Mouse (Mus musculus) midbrain, embryonic 11.5 days (tissue): ENCODE results near the gene Sdr16c6. TPM values are rescaled to one million over a fixed set of nuclear protein-coding genes. Genes with fewer than 3 reads are reported as not detected.

Experiments used
- ATAC-seq: fragments of 200-750 bp; cut with Nextera tagmentation; 2 replicates; pipeline ENCODE4 v1.8.0; 2017; ENCODE audit warnings: moderate TSS enrichment, moderate library complexity; ENCODE audit not compliant: low FRiP score
- DNase-seq: peaks from one replicate; pipeline ENCODE4 v3.0.0; 2015; ENCODE audit warnings: low spot score; ENCODE audit errors: missing footprints
- H3K27ac ChIP-seq: fragments of 300-500 bp; sonication (generic); 2 replicates; pipeline ENCODE4 v1.5.1; 2014; ENCODE audit warnings: low read depth, low read length
- H3K27me3 ChIP-seq: fragments of 300-500 bp; sonication (generic); 2 replicates; pipeline ENCODE4 v1.6.1; 2014; ENCODE audit warnings: mild to moderate bottlenecking, low read length, moderate library complexity, mixed read lengths; ENCODE audit not compliant: control insufficient read depth, insufficient read depth
- H3K36me3 ChIP-seq: fragments of 300-500 bp; sonication (generic); 2 replicates; pipeline ENCODE4 v1.6.1; 2014; ENCODE audit warnings: mild to moderate bottlenecking, low read length, moderate library complexity, mixed read lengths; ENCODE audit not compliant: control insufficient read depth, insufficient read depth
- H3K4me1 ChIP-seq: fragments of 300-500 bp; sonication (generic); 2 replicates; pipeline ENCODE4 v1.6.1; 2014; ENCODE audit warnings: low read length; ENCODE audit not compliant: control insufficient read depth, insufficient read depth
- H3K4me2 ChIP-seq: fragments of 300-500 bp; sonication (generic); 2 replicates; pipeline ENCODE4 v1.6.1; 2014; ENCODE audit warnings: mild to moderate bottlenecking, moderate library complexity
- H3K4me3 ChIP-seq: fragments of 300-500 bp; sonication (generic); 2 replicates; pipeline ENCODE4 v1.5.1; 2014; ENCODE audit warnings: low read depth, low read length
- H3K9ac ChIP-seq: fragments of 300-500 bp; sonication (generic); 2 replicates; pipeline ENCODE4 v1.6.1; 2014; ENCODE audit warnings: low read length
- H3K9me3 ChIP-seq: fragments of 300-500 bp; sonication (generic); 2 replicates; pipeline ENCODE4 v1.6.1; 2016; ENCODE audit warnings: low read length; ENCODE audit not compliant: control insufficient read depth
- WGBS: fragments of 180-500 bp; shearing (Covaris S2); extraction: QIAGEN DNeasy Blood & Tissue Kit; methylation state at CpG from one replicate; pipeline ENCODE4 v1.1.7; 2014; 5-methylcytosine and 5-hydroxymethylcytosine counted together
- polyA plus RNA-seq: library from polyadenylated mRNA; unstranded; fragments of >200 nt; fragmentation: Nextera tagmentation; extraction: Ambion mirVana; gene quantifications from 2 replicates; pipeline ENCODE4 v1.2.1, GENCODE M21; 2014

Sdr16c6 gene
- polyA plus RNA-seq, result not detected in 2 replicates

DNA sequence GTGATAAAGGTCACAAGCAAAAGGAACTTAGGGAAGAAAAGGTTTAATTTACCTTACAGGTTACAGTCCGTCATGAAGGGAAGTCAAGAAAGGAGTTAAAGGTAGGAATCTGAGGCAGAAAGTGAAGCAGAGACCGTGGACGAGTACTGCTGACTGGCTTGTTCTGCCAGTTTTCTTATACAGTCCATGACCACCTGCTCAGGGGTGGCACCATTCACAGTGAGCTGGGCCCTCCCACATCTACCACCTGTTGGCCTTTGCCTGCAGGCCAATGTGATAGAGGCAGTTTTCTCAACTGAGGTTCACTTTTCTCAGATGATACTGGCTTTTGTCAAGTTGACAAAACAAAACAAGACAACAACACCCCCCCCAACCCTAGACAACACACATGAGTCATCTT, at the start of gene Sdr16c6:
Sdr16c6 (minus strand) TSS at position 151 of the 400 bp plus-strand sequence.
- Histone ChIP-seq H3K4me1 (no peaks in the 10 kb centered on the region), H3K27ac (no peak within 1 kb of the TSS), H3K36me3 (no peaks in the 10 kb centered on the region), H3K4me3 (no peak within 1 kb of the TSS), H3K9me3 (no peaks in the 10 kb centered on the region), H3K9ac (no peak within 1 kb of the TSS), H3K4me2 (no peak within 1 kb of the TSS), H3K27me3 (no peaks in the 10 kb centered on the region)
- WGBS, result 83% methylated on average over 3 of the region's 3 CpGs
- ATAC-seq (no peak), DNase-seq (no peak)

DNA sequence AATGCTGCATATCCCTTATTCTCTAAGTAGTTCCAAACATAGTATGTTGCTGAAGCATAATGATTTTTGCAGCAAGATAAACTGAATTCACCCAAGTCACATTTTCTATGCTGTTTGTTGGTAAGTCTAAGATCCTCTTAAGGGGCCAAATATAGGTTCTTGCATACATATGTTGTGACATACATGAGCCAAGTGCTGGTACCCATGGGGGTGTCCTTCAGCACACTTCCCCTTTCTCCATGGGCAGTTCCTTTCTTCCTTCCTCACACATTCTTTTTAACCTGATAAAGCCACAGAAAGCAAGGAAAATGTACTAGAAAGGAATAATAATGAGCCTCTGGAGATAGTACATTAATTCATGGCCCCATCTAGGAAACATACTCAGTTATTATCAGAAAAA, 2.9 kb upstream of the Sdr16c6 start:
- Histone ChIP-seq H3K27ac (no peak overlapping the region), H3K27me3 (no peaks in the 10 kb centered on the region), H3K9ac (no peak overlapping the region), H3K4me2 (no peak overlapping the region), H3K9me3 (no peaks in the 10 kb centered on the region), H3K4me1 (no peaks in the 10 kb centered on the region), H3K4me3 (no peak overlapping the region), H3K36me3 (no peaks in the 10 kb centered on the region)
- ATAC-seq (no peak), DNase-seq (no peak)

DNA sequence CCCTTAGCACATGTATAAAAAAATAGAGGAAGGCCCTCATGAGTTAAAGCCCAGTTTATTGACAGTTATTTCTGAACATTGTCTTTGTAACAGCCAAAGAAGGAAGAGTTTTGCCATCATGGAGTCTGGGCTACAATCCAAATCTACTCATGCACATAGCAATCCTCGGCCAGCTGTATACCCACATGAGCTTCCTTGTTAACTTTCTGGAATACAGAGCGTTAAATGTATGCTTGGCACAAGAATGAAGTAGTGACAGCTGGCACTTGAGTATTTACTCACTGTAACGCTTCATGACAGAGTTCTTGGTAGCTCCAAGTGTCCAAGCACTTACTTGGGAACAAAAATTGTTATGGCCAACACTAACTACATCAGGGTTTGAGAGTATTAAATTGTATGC, 1.8 kb upstream of the Sdr16c6 start:
- DNase-seq, result no peak
- WGBS, result 87% methylated on average over 3 of the region's 3 CpGs

DNA sequence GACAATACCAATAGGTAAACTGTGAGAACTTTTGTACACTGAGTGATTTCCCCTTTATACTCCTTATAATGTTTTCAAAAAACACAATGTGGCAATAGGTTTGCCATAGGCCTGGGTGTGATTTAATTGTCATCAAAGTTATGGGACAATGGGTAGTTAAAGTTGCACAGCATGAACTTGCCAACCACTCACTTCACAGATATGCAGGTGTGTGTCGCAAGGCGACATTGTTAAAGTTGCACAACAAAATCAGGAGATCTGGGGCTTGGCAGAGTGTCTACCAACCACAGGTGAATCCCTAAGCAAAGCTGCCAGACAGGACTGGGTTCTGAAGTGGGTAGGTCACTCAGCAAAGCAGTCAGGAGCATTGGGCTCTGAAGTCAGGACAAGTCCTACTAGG, 1.3 kb downstream of the Sdr16c6 start:
- Histone ChIP-seq H3K27ac (no peak overlapping the region), H3K9ac (no peak overlapping the region), H3K9me3 (no peaks in the 10 kb centered on the region), H3K4me2 (no peak overlapping the region), H3K36me3 (no peaks in the 10 kb centered on the region), H3K27me3 (no peaks in the 10 kb centered on the region), H3K4me3 (no peak overlapping the region), H3K4me1 (no peaks in the 10 kb centered on the region)
- DNase-seq, result no peak
- 88% methylated on average over 2 of the region's 2 CpGs for WGBS
- no peak for ATAC-seq

More for the DNA sequence above, 1.8 kb upstream of the Sdr16c6 start:
- no peak overlapping the region for H3K9ac ChIP-seq
- no peak for ATAC-seq
- no peaks in the 10 kb centered on the region for H3K4me1 ChIP-seq
- no peak overlapping the region for H3K4me2 ChIP-seq
- H3K27me3 ChIP-seq, result no peaks in the 10 kb centered on the region
- H3K36me3 ChIP-seq, result no peaks in the 10 kb centered on the region
- no peak overlapping the region for H3K4me3 ChIP-seq
- H3K27ac ChIP-seq, result no peak overlapping the region
- no peaks in the 10 kb centered on the region for H3K9me3 ChIP-seq

Other genes with a start within 250 kb of the Sdr16c6 start
- 635 and 661 TPM in 2 replicates for gene Gm11808, start 103.9 kb downstream of the Sdr16c6 start, polyA plus RNA-seq